Mouse (Mus musculus) C2C12 (cell line): ENCODE measurements around the gene Itgb6.

Source experiments
- CEBPB ChIP-seq: IDR thresholded peaks from one replicate; pipeline ENCODE4 v1.6.1; 2011; ENCODE audit warnings: low read depth, mild to moderate bottlenecking, control low read depth, moderate library complexity
- CTCF ChIP-seq: IDR thresholded peaks from one replicate; pipeline ENCODE4 v1.5.1; 2011; ENCODE audit not compliant: control insufficient read depth, insufficient read depth, insufficient read length
- MAX ChIP-seq: IDR thresholded peaks from one replicate; pipeline ENCODE4 v1.6.1; 2011; ENCODE audit warnings: mild to moderate bottlenecking, control low read depth
- MYOD1 ChIP-seq: IDR thresholded peaks from one replicate; pipeline ENCODE4 v1.6.1; 2011; ENCODE audit warnings: low read depth; ENCODE audit not compliant: control insufficient read depth, insufficient read length
- MYOG ChIP-seq: IDR thresholded peaks from one replicate; pipeline ENCODE4 v1.6.1; 2011; ENCODE audit not compliant: control insufficient read depth, insufficient read length; ENCODE audit errors: extremely low read depth

GRCm38 (mm10) chr2:60750591-60750990 lies 28.1 kb upstream of the Itgb6 start:
- TF ChIP-seq CTCF, result no peak
- TF ChIP-seq MYOG, result no peak
- no peak for TF ChIP-seq CEBPB
- no peak for TF ChIP-seq MYOD1
- TF ChIP-seq MAX, result no peak
